Mouse (Mus musculus): ENCODE results near the gene Fam227b. TPM values are rescaled to one million over a fixed set of nuclear protein-coding genes. Genes with fewer than 3 reads are reported as not detected.
A peak's percentile ranks its signal among the peaks of the same experiment; 100 is the strongest.

The Fam227b gene
- total RNA-seq, 2 experiments from 2014 or later: 0.15 TPM; not detected in 1

DNA sequence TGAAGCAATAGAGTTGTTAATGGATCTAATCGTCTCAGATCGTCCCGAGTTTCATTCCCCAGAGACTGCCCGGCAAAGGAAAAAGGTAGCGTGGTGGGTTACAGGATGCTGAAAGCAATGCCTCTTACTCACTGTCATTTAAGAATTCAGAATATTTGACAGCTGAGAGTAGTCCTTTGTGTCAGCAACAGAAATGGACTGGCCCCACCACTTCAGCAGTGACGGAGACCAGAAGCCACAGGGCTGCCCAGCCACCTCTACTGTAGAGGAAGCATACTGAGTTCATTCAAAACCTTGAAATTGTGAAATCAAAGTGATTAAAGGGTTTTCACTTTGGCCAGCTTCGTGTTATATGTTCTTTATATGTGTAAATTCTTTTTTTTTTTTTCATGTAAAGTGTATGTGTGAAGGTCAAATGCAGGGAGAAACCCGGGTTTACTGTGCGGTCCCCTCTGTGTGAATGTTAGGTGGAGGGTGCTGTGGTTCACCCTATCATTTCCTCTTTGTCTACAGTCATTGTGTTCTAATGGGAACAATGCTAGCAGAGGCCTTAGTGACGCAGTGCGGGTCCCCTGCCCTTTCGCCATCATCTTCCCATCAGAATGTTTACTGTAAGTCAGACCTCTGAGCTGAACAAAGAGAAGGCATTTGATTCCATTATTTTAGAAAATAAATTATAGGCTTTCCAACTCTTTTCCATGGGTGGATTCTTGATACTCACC, 136.7 kb downstream of the Fam227b start:
- no peak for DNase-seq (ENCODE audit: extremely low spot score in 1 of 2, low spot score in 1 of 2)

GRCm38 (mm10) chr2:126006742-126007141, 145.1 kb downstream of the Fam227b start:
- DNase-seq (ENCODE audit: extremely low spot score in 1 of 2, low spot score in 1 of 2): no peak

- DNase-seq (ENCODE audit: extremely low spot score in 1 of 2, low spot score in 1 of 2): peak; percentile 35 to 70
Observed at GRCm38 (mm10) chr2:126006088-126006487, 145.7 kb downstream of the Fam227b start.

GRCm38 (mm10) chr2:126002291-126002690, 149.5 kb downstream of the Fam227b start:
- DNase-seq (ENCODE audit: extremely low spot score in 1 of 2, low spot score in 1 of 2): no peak

GRCm38 (mm10) chr2:125975808-125976345, 175.9 kb downstream of the Fam227b start:
- DNase-seq (ENCODE audit: extremely low spot score in 1 of 2, low spot score in 1 of 2): no peak

DNA sequence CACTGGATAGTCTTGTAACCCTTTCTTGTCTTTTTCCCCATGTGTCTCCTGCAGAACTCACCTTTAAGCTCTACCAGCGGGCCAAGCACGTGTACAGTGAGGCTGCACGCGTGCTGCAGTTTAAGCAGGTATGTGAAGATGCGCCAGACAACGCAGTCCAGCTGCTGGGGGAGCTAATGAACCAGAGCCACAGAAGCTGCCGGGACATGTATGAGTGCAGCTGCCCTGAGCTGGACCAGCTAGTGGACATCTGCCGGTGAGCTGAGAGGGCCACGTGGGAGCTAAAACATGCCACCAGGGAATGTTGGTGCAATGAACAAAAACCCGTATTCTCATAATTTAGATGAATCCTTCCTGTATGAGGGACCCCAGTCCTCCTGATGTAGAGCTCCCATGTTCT, 176.6 kb downstream of the Fam227b start:
- no peak for DNase-seq (ENCODE audit: extremely low spot score in 1 of 2, low spot score in 1 of 2)

- DNase-seq (ENCODE audit: extremely low spot score in 1 of 2, low spot score in 1 of 2): no peak
Observed at GRCm38 (mm10) chr2:125973207-125973606, 178.6 kb downstream of the Fam227b start.

DNA sequence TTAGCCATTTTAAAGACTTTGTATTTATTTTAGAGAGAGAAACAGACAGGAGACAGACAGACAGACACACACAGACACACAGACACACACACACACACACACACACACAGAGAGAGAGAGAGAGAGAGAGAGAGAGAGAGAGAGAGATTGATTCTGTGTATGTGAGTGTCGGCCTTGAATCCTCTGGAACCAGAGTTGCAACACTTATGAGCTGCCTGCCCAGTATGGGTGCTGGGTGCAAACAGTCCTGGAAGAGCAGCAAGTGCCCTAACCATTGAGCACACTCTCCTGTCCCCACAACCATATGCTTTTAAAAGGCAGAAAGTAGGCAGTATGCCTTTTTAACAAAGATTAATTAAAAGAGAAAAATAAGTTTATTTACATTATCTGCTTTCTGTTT, 183.0 kb downstream of the Fam227b start:
- DNase-seq (ENCODE audit: extremely low spot score in 1 of 2, low spot score in 1 of 2): no peak

GRCm38 (mm10) chr2:125948195-125948594, 203.6 kb downstream of the Fam227b start:
- DNase-seq (ENCODE audit: extremely low spot score in 1 of 2, low spot score in 1 of 2): no peak

GRCm38 (mm10) chr2:125943301-125943700, 208.5 kb downstream of the Fam227b start:
- DNase-seq (ENCODE audit: extremely low spot score in 1 of 2, low spot score in 1 of 2): no peak

DNA sequence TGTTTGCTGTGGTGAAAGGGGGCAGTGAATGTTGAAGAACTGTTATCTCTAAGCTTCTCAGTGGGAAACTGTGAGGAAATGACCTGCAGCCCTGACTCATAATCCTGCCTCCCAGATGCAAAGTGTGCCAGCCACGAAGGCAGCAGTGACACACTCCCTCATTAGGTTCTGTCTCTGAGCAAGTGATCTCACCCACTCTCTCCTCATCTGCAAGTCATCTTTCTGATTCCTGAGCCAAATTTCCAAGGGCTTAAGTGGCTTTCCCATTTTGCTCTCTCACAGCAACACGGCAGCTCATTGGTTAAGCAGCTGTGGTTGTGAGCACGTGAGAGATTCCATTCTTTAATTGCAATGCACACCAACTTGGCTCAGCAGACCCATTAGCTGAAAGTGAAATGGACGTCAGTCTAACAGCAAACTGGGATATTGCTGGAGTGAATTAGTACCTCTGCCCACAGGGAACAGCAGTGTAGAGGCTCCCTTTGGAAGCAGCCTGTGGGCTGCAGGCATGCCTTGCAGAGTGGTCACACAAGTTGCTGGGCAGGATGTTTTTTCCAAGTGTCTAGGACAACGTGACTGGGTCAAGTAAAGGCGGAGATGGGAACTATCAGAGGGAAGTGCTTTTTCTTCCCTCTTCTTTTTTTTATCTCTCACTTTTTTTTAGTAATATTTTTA, 210.6 kb downstream of the Fam227b start:
- no peak for DNase-seq (ENCODE audit: extremely low spot score in 1 of 2, low spot score in 1 of 2)

DNA sequence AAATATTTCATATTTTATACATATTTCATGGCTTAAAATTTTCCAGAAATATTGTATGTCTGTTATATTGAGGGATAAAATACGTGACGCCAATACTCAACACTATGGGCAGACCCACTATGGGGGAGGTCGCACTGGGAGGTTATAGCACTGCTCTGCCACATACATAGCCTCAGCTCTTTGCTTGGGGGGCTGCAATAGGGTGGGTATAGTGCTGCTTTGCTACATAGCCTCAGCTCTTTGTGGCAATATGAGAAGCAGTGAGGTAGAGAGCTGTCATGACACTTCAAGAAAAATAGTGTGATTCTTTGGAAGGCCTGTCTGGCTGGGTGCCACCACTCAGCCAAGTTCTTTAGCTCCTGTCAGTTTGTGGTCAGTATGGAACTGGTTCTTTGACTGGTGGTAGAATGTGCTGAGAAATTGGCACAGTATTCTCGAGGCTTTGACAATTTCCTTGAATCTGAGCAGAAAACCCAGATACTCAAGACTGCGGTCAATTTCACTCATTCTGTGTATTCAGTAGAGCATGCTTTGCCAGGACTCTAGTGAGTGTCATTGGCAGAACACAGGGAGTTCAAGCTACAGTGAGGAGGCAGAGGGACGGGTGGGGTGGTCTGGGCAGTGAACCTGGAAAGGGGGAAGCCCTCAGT, 212.7 kb downstream of the Fam227b start:
- DNase-seq (ENCODE audit: extremely low spot score in 1 of 2, low spot score in 1 of 2): no peak

DNA sequence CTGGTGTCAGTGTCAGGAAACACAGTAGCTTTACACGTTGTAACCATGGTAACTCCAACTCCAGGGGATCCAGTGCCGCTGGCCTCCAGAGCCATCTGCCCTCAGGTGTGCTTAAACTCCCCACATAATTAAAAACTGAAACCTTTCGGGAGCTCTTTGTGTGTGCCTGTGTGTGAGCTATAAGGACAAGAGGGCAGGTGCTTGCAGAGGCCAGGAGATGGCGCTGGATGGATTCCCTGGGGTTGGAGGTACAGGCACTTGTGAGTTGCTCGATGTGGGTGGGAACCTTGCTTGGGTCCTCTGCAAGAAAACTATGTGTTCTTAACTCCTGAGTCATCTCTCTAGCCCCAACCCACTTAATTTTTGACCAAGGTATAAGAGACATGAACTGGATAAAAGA, 215.4 kb downstream of the Fam227b start:
- no peak for DNase-seq (ENCODE audit: extremely low spot score in 1 of 2, low spot score in 1 of 2)

GRCm38 (mm10) chr2:125933977-125934376, 217.8 kb downstream of the Fam227b start:
- no peak for DNase-seq (ENCODE audit: extremely low spot score in 1 of 2, low spot score in 1 of 2)

Other genes with a start within 250 kb of the Fam227b start
- under 1 TPM; 0.52 to 0.62 TPM for gene Fgf7, start 117.3 kb downstream of the Fam227b start, total RNA-seq (2021)
- 10 to 100 TPM; 15.1 to 15.7 TPM for gene Dtwd1, start 137 bp upstream of the Fam227b start, total RNA-seq (2021)
- gene Gm17555, start 63.1 kb upstream of the Fam227b start, total RNA-seq (2021): not detected